Mouse (Mus musculus): ENCODE results near the gene Frat2. TPM values are rescaled to one million over a fixed set of nuclear protein-coding genes. Genes with fewer than 3 reads are reported as not detected.

Gene Frat2
- polyA plus RNA-seq (2012; rRNA removed; ENCODE audit: low replicate concordance), result 2.9 and 8.2 TPM in 2 replicates

DNA sequence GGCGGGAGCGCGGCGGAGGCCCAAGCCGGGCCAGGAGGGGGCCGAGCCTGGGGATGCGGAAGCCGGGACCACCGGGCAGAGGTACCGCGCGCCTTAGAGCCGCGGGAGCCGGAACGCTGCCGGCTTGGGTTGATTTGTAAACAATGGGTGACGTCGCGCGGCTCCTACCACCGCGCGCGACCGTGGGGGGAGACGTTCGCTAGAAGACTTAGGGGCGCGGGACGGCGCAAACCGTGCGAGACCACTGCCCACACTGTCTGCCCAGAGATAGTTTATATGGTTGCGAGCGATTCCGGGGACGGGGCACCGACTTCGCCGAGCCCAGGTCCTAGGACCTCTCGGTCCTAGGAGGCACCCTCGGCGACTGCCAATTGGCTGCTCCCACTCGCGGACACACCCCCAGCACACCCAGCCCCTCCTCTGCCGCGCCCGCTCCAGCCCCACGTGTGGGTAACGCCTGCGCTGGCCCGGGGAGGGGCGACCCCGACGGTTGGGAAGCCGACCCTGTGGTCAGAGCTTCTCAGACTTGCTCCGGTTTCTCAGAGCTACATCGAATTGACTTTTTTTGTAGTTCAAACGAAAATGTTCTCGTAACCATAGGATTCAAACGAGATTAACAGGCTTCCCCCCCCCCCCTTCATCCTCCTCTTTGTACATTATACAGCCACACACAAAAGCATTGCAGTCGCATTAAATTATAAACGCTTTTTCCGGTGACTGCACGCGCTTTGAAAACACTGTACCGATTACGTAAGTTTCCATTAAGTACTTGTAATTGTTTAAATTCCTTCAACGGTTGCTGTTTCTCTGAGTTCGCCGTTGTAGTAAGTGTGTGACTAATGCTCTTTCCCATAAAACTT, at the start of gene Frat2:
TSS of gene Frat2 (minus strand) at position 141 of the 860 bp plus-strand sequence.

DNA sequence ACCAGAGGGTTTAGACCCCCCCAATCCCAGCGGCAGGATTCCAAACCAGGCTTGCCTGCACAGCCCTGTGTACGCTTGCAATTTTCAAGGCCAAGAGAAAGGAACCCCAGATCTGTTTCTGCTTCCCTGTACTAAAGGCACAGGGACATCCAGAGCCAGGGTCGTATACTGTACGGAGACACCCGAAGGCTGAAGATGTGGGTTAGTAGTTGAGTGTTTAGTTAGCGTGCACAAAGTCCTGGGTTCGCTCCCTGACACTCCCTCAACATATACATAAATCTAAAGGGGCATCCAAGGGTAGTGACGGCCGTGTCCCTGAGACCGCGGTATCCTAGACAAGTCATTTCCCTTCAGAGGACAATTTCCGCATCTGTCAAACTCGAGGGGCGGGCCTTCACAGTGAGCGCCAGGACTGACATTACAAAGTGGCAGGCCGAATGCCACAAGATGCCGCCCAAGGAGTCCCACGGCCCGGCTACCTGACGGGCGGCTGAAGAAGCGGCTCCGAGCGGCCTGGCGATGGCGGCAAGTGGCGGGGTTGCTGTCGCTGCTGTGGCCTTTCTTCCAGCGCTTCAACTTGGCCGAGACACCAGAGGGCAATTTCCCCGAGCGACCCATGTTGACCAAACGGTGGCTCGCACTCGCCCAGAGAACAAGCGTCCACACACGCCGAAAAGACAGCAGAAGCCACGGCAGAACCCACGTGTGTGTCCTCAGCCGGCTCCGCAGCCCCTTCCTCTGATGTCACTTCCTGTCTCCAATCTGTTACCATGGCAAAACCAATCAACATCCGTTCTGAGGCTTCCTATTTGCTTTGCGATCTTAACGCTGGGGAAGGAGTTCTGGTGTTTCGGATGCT, 47.8 kb upstream of the Frat2 start, which contains the start of gene Rrp12:
TSS of gene Rrp12 (minus strand) at position 714 of the 859 bp plus-strand sequence.

DNA sequence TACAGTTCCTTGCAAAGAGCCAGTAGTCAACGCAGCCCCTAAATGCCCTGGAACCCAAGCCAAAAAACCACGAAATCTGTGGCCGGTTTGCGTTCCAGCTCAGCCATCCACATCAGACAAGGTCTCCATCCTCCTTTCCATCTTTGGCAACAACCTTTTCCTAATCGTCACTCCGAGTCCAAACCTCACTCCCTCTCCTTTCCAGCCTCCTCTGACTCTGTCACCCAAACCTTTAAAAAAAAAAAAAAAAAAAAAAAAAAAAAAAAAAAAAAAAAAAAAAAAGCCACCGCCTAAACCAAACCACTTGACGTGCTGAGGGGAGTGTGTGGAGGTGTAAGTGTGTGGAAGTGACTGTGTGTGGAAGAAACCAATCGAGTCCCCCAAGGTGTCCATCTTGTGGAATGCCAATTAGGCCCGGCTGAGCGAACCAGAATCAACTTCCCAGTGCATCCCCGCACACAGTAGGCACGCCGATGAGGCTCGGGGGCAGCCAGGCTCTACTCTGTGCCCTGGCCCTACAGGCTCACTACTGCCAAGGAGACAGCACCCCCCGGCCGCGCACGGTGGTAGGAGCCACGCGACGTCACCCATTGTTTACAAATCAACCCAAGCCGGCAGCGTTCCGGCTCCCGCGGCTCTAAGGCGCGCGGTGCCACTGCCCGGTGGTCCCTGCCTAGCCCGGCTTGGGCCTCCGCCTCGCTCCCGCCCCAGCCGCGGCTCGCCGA, 18.4 kb downstream of the Frat2 start, which contains the start of gene Frat1:
TSS of gene Frat1 (plus strand) at position 590 of the 725 bp plus-strand sequence.

DNA sequence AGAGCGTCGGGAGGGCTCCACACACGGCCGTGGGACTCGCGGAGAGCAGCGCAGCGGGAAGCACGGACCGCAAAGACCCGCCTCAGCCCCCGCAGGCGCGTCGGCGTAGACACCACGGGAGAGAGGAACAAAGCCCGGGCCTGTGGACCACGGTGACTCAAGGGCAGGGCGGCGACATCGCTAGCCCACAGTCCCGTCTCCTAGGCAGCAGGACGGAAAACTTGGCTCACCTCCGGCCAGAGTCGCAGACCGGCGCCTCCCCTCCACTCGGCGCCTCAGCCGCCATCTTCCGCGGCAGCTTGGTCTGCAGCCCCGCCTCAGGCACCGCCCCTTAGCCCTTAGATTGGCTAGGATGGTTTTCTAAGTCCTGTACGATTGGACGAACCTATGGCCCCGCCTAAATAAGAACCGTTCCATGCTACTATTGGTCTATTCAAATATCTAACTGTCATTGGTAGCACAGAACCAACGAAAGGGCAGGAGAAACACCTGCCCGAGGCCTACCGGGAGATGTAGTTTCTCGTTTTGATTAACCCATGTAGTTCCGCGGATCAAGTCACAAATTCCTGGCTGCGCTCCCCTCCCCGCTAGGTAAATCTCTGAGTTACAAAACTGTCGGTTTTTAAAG, 46.1 kb downstream of the Frat2 start, which contains the start of gene Arhgap19:
TSS of gene Arhgap19 (minus strand) at position 306 of the 628 bp plus-strand sequence.

Other genes starting within 250 kb of the Frat2 start
- 0.24 and 0.47 TPM in 2 replicates for gene Slit1, start 104.5 kb downstream of the Frat2 start, polyA plus RNA-seq (2012; rRNA removed; ENCODE audit: low replicate concordance)
- 2.0 and 6.0 TPM in 2 replicates for gene Arhgap19, start 46.1 kb downstream of the Frat2 start, polyA plus RNA-seq (2012; rRNA removed; ENCODE audit: low replicate concordance)
- gene Frat1, start 18.2 kb downstream of the Frat2 start, polyA plus RNA-seq (2012; rRNA removed; ENCODE audit: low replicate concordance), result 3.4 and 15.2 TPM in 2 replicates
- gene Rrp12, start 48.0 kb upstream of the Frat2 start, polyA plus RNA-seq (2012; rRNA removed; ENCODE audit: low replicate concordance), result 7.6 and 10.6 TPM in 2 replicates
- gene Pgam1, start 63.8 kb upstream of the Frat2 start, polyA plus RNA-seq (2012; rRNA removed; ENCODE audit: low replicate concordance), result 278 and 280 TPM in 2 replicates
- 10.3 and 14.7 TPM in 2 replicates for gene Exosc1, start 85.3 kb upstream of the Frat2 start, polyA plus RNA-seq (2012; rRNA removed; ENCODE audit: low replicate concordance)
- 104 and 105 TPM in 2 replicates for gene Zdhhc16, start 85.3 kb upstream of the Frat2 start, polyA plus RNA-seq (2012; rRNA removed; ENCODE audit: low replicate concordance)
- gene Mms19, start 133.0 kb upstream of the Frat2 start, polyA plus RNA-seq (2012; rRNA removed; ENCODE audit: low replicate concordance), result 70.6 and 91.6 TPM in 2 replicates
- gene Ubtd1, start 133.6 kb upstream of the Frat2 start, polyA plus RNA-seq (2012; rRNA removed; ENCODE audit: low replicate concordance), result 36.5 and 41.0 TPM in 2 replicates
- 0.12 and 8.7 TPM in 2 replicates for gene Ankrd2, start 187.9 kb upstream of the Frat2 start, polyA plus RNA-seq (2012; rRNA removed; ENCODE audit: low replicate concordance)
- 3.9 and 4.8 TPM in 2 replicates for gene Hoga1, start 197.5 kb upstream of the Frat2 start, polyA plus RNA-seq (2012; rRNA removed; ENCODE audit: low replicate concordance)
- 0.69 and 0.82 TPM in 2 replicates for gene 4933411K16Rik, start 204.1 kb upstream of the Frat2 start, polyA plus RNA-seq (2012; rRNA removed; ENCODE audit: low replicate concordance)
- 4.9 and 5.3 TPM in 2 replicates for gene Morn4, start 238.2 kb upstream of the Frat2 start, polyA plus RNA-seq (2012; rRNA removed; ENCODE audit: low replicate concordance)
- gene Pi4k2a, start 242.3 kb upstream of the Frat2 start, polyA plus RNA-seq (2012; rRNA removed; ENCODE audit: low replicate concordance), result 33.2 and 36.6 TPM in 2 replicates